Mouse (Mus musculus): Measurements from ENCODE around the gene Pafah1b3.

GRCm38 (mm10) chr7:25294960-25295722 is 2.6 kb downstream of the Pafah1b3 start:
- TF ChIP-seq CTCF (IDR thresholded peaks at IDR 0.05; ENCODE audit: low read depth) (no peak), EP300 (optimal IDR thresholded peaks at IDR 0.05) (no peak)

All from stomach, postnatal 0 days (tissue).